Mouse (Mus musculus) hindbrain, embryonic 16.5 days (tissue): ENCODE results near the gene Brpf3. TPM values are rescaled to one million over a fixed set of nuclear protein-coding genes. Genes with fewer than 3 reads are reported as not detected.

ENCODE experiments used
- ATAC-seq: fragments of 200-750 bp; cut with Nextera tagmentation; 2 replicates; pipeline ENCODE4 v1.8.0; 2017; ENCODE audit warnings: moderate TSS enrichment, moderate library complexity
- H3K27ac ChIP-seq: fragments of 300-500 bp; sonication (generic); 2 replicates; pipeline ENCODE4 v1.5.1; 2014; ENCODE audit warnings: low read depth, mild to moderate bottlenecking, control low read depth, low read length, moderate library complexity
- H3K27me3 ChIP-seq: fragments of 300-500 bp; sonication (generic); replicated peaks from 2 replicates; pipeline ENCODE4 v1.6.1; 2014; ENCODE audit warnings: low read length; ENCODE audit not compliant: control insufficient read depth, insufficient read depth
- H3K36me3 ChIP-seq: fragments of 300-500 bp; sonication (generic); 2 replicates; pipeline ENCODE4 v1.6.1; 2014; ENCODE audit warnings: mild to moderate bottlenecking, low read length, moderate library complexity, mixed read lengths; ENCODE audit not compliant: control insufficient read depth, insufficient read depth
- H3K4me1 ChIP-seq: fragments of 300-500 bp; sonication (generic); 2 replicates; pipeline ENCODE4 v1.6.1; 2014; ENCODE audit warnings: low read depth, low read length; ENCODE audit not compliant: control insufficient read depth, insufficient read depth
- H3K4me2 ChIP-seq: fragments of 300-500 bp; sonication (generic); 2 replicates; pipeline ENCODE4 v1.6.1; 2014; ENCODE audit warnings: mild to moderate bottlenecking, low read length, control low read depth, moderate library complexity
- H3K4me3 ChIP-seq: fragments of 300-500 bp; sonication (generic); 2 replicates; pipeline ENCODE4 v1.5.1; 2014; ENCODE audit warnings: mild to moderate bottlenecking, low read length, control low read depth, moderate library complexity
- H3K9ac ChIP-seq: fragments of 300-500 bp; sonication (generic); 2 replicates; pipeline ENCODE4 v1.6.1; 2014; ENCODE audit warnings: low read depth, mild to moderate bottlenecking, control low read depth, low read length, moderate library complexity
- H3K9me3 ChIP-seq: fragments of 300-500 bp; sonication (generic); 2 replicates; pipeline ENCODE4 v1.6.1; 2014; ENCODE audit warnings: mild to moderate bottlenecking, low read length, moderate library complexity; ENCODE audit not compliant: control insufficient read depth
- WGBS: fragments of 180-500 bp; shearing (Covaris S2); extraction: QIAGEN DNeasy Blood & Tissue Kit; methylation state at CpG from one replicate; pipeline ENCODE4 v1.1.7; 2014; 5-methylcytosine and 5-hydroxymethylcytosine counted together
- polyA plus RNA-seq: library from polyadenylated mRNA; unstranded; fragments of >200 nt; fragmentation: Nextera tagmentation; extraction: Ambion mirVana; gene quantifications from 2 replicates; pipeline ENCODE4 v1.2.1, GENCODE M21; 2015

The Brpf3 gene
- polyA plus RNA-seq, 1 experiment from 2014 or later = 7.0 TPM

DNA sequence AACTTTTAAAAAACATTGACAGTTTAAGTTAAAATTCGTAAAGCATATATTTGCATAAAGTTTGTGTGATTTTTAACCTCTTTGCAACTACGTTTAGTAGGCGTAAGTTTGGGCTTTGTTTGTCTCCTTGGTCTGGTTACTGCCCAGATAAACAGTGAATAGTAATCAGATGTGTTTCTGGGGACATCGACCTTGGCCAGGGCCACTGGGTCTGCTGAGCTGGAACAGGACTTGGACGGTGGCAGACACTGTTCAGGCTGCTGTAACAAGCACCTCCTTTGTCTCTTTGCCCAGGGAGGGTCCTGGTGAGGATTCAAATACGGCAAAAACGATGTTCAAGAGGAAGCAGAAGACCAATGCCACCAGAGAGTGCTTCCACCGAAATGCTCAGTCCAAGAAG is 84.3 kb downstream of the Brpf3 start:
- WGBS = 87% methylated on average over 8 of the region's 8 CpGs
- peaks cover 6% of the 10 kb centered on the region; the same call in 1 of the 2 replicates for H3K9me3 ChIP-seq
- H3K4me1 ChIP-seq = peaks cover under 1% of the 10 kb centered on the region
- no peak overlapping the region for H3K4me3 ChIP-seq
- H3K4me2 ChIP-seq = no peak overlapping the region
- H3K27me3 ChIP-seq = 0 out of 2 replicates have a peak, but pooled peaks cover 2% of the 10 kb centered on the region
- H3K9ac ChIP-seq = no peak overlapping the region
- ATAC-seq = no peak
- H3K36me3 ChIP-seq = no peaks in the 10 kb centered on the region
- H3K27ac ChIP-seq = no peak overlapping the region

GRCm38 (mm10) chr17:28886266-28886665 is 85.4 kb downstream of the Brpf3 start:
- H3K27ac ChIP-seq = no peak overlapping the region
- no peaks in the 10 kb centered on the region for H3K27me3 ChIP-seq
- no peak overlapping the region for H3K4me2 ChIP-seq
- peaks cover 6% of the 10 kb centered on the region; the same call in 1 of the 2 replicates for H3K9me3 ChIP-seq
- H3K4me1 ChIP-seq = no peaks in the 10 kb centered on the region
- no peak for ATAC-seq
- H3K4me3 ChIP-seq = no peak overlapping the region
- no peak overlapping the region for H3K9ac ChIP-seq
- 79% methylated on average over 8 of the region's 8 CpGs for WGBS
- H3K36me3 ChIP-seq = no peaks in the 10 kb centered on the region

Other genes with a start within 250 kb of the Brpf3 start
- gene Clps, start 240.3 kb upstream of the Brpf3 start, polyA plus RNA-seq = not detected in 2 replicates
- gene Lhfpl5, start 225.4 kb upstream of the Brpf3 start, polyA plus RNA-seq = 20.1 and 26.9 TPM in 2 replicates
- 79.4 and 80.8 TPM in 2 replicates for gene Srpk1, start 178.4 kb upstream of the Brpf3 start, polyA plus RNA-seq
- 1.4 TPM in 2 replicates for gene Slc26a8, start 110.9 kb upstream of the Brpf3 start, polyA plus RNA-seq
- 22.7 and 24.0 TPM in 2 replicates for gene Mapk14, start 109.8 kb upstream of the Brpf3 start, polyA plus RNA-seq
- gene AC170998.1, start 75.0 kb upstream of the Brpf3 start, polyA plus RNA-seq = 1.9 TPM in 2 replicates
- 1.2 and 2.0 TPM in 2 replicates for gene Mapk13, start 31.8 kb upstream of the Brpf3 start, polyA plus RNA-seq
- not detected in 2 replicates for gene Pnpla1, start 57.3 kb downstream of the Brpf3 start, polyA plus RNA-seq
- gene 4930539E08Rik, start 114.2 kb downstream of the Brpf3 start, polyA plus RNA-seq = 2.4 TPM in 2 replicates
- gene Pxt1, start 142.8 kb downstream of the Brpf3 start, polyA plus RNA-seq = not detected in 2 replicates
- 76.5 and 88.8 TPM in 2 replicates for gene Kctd20, start 150.9 kb downstream of the Brpf3 start, polyA plus RNA-seq
- gene Stk38, start 206.9 kb downstream of the Brpf3 start, polyA plus RNA-seq = 71.8 and 89.7 TPM in 2 replicates
- gene Srsf3, start 231.5 kb downstream of the Brpf3 start, polyA plus RNA-seq = 356 and 408 TPM in 2 replicates